In the genomic region with DNA sequence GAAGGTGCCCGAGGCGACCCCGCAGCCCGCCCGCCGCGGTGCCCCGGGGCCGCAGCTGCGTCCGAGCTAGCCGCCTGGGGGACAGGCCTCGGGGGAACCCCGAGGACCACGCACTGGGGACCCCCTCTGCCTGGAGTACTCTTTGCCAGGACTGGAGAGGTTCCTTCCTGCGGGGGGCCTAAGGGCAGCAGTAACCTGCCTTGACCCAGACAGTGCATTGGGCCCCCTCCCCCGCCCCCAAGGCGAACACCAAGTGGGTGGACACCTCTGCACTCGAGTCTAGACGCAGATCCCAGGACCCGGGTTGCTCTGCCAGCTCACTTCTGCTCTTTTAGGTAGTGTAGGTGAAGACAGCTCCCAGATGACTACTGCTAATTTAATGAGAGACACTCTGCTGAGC, we compare ENCODE assay signal across 9 mouse cellular contexts. TPM values are rescaled to one million over a fixed set of nuclear protein-coding genes. Genes with fewer than 3 reads are reported as not detected.
A peak's percentile ranks its signal among the peaks of the same experiment; 100 is the strongest.
DNase-seq lines count a peak whose midpoint lies in the region; ATAC-seq and TF ChIP-seq lines count a peak whose summit lies in the region.
"Had no signal": no experiment of that assay in that cellular context is flagged by ENCODE, and none has a peak within 500 bp of the region (broad histone marks: within the 10 kb centered on the region; RNA-seq: fewer than 3 reads in every experiment).

No protein-coding gene starts in this region.

- H3K27ac ChIP-seq in heart, postnatal 0 days (ENCODE audit: low read depth): no peak overlapping the region
- H3K27ac ChIP-seq in embryonic facial prominence, embryonic 12.5 days: no peak overlapping the region
- H3K27ac ChIP-seq in hindbrain, embryonic 16.5 days (ENCODE audit: low read depth, low read length): peak overlapping the region; percentile 74
- peak overlapping the region; percentile 65; the same call in 1 of the 2 replicates for H3K27ac ChIP-seq in midbrain, embryonic 15.5 days

- H3K27me3 ChIP-seq in heart, postnatal 0 days (ENCODE audit: control insufficient read depth, insufficient read depth, low read length): peaks cover 91% of the 10 kb centered on the region
- H3K27me3 ChIP-seq in embryonic facial prominence, embryonic 12.5 days: peaks cover 68% of the 10 kb centered on the region
- peaks cover 12% of the 10 kb centered on the region for H3K27me3 ChIP-seq in hindbrain, embryonic 16.5 days (replicated peaks; ENCODE audit: control insufficient read depth, insufficient read depth, low read length)
- H3K27me3 ChIP-seq in midbrain, embryonic 15.5 days (replicated peaks): peaks cover 64% of the 10 kb centered on the region

- WGBS in heart, postnatal 0 days: 2% methylated on average over 16 of the region's 21 CpGs
- WGBS in embryonic facial prominence, embryonic 12.5 days: 2% methylated on average over 21 of the region's 21 CpGs
- 7% methylated on average over 6 of the region's 21 CpGs for WGBS in hindbrain, embryonic 16.5 days
- WGBS in midbrain, embryonic 15.5 days: 1% methylated on average over 21 of the region's 21 CpGs

- no peak for DNase-seq in heart, postnatal 0 days (ENCODE audit: low spot score)
- no peak for DNase-seq in heart, adult 9 months (ENCODE audit: low spot score in 2 of 2)
- DNase-seq in cerebellum, adult 11-12 months: no peak
- no peak for DNase-seq in frontal cortex, postnatal 14 days (ENCODE audit: low spot score in 2 of 2)
- no peak for DNase-seq in left cerebral cortex, adult 18-20 months (ENCODE audit: low spot score in 2 of 2)

- H3K9me3 ChIP-seq in heart, postnatal 0 days (replicated peaks; ENCODE audit: control insufficient read depth, low read length): 0 out of 2 replicates have a peak, but pooled peaks cover 5% of the 10 kb centered on the region
- no peaks in the 10 kb centered on the region for H3K9me3 ChIP-seq in embryonic facial prominence, embryonic 12.5 days
- no peaks in the 10 kb centered on the region for H3K9me3 ChIP-seq in hindbrain, embryonic 16.5 days (ENCODE audit: control insufficient read depth, low read length)
- H3K9me3 ChIP-seq in midbrain, embryonic 15.5 days: no peaks in the 10 kb centered on the region

- H3K4me1 ChIP-seq in heart, postnatal 0 days (ENCODE audit: control insufficient read depth, insufficient read depth): peaks cover 7% of the 10 kb centered on the region; the same call in 1 of the 2 replicates
- peaks cover 30% of the 10 kb centered on the region for H3K4me1 ChIP-seq in embryonic facial prominence, embryonic 12.5 days
- peaks cover 16% of the 10 kb centered on the region for H3K4me1 ChIP-seq in hindbrain, embryonic 16.5 days (ENCODE audit: control insufficient read depth, insufficient read depth, low read depth, low read length)
- H3K4me1 ChIP-seq in midbrain, embryonic 15.5 days: peaks cover 45% of the 10 kb centered on the region

- H3K4me3 ChIP-seq in heart, postnatal 0 days (ENCODE audit: low read depth, low read length): peak overlapping the region; percentile 42
- H3K4me3 ChIP-seq in embryonic facial prominence, embryonic 12.5 days: peak overlapping the region; percentile 47
- peak overlapping the region; percentile 50 for H3K4me3 ChIP-seq in hindbrain, embryonic 16.5 days (ENCODE audit: low read length)
- H3K4me3 ChIP-seq in midbrain, embryonic 15.5 days: peak overlapping the region; percentile 43

- TF ChIP-seq CTCF in heart, postnatal 0 days (IDR thresholded peaks at IDR 0.05; ENCODE audit: low read depth): no peak

- H3K9ac ChIP-seq in heart, postnatal 0 days (replicated peaks; ENCODE audit: low read depth, low read length): no peak overlapping the region
- peak overlapping the region; percentile 57 for H3K9ac ChIP-seq in embryonic facial prominence, embryonic 12.5 days
- peak overlapping the region; percentile 61 for H3K9ac ChIP-seq in hindbrain, embryonic 16.5 days (ENCODE audit: low read depth, low read length)
- peak overlapping the region; percentile 37; the same call in 1 of the 2 replicates for H3K9ac ChIP-seq in midbrain, embryonic 15.5 days

- H3K36me3 ChIP-seq in heart, postnatal 0 days (replicated peaks; ENCODE audit: control insufficient read depth, insufficient read depth, low read length): no peaks in the 10 kb centered on the region
- no peaks in the 10 kb centered on the region for H3K36me3 ChIP-seq in embryonic facial prominence, embryonic 12.5 days
- no peaks in the 10 kb centered on the region for H3K36me3 ChIP-seq in hindbrain, embryonic 16.5 days (ENCODE audit: control insufficient read depth, insufficient read depth, low read length)
- no peaks in the 10 kb centered on the region for H3K36me3 ChIP-seq in midbrain, embryonic 15.5 days (replicated peaks)

- peak overlapping the region; percentile 67 for H3K4me2 ChIP-seq in heart, postnatal 0 days (ENCODE audit: low read depth, low read length)
- H3K4me2 ChIP-seq in embryonic facial prominence, embryonic 12.5 days (replicated peaks): peak overlapping the region; percentile 70
- H3K4me2 ChIP-seq in hindbrain, embryonic 16.5 days (ENCODE audit: low read length): peak overlapping the region; percentile 67
- H3K4me2 ChIP-seq in midbrain, embryonic 15.5 days: peak overlapping the region; percentile 77

- no peak for ATAC-seq in heart, postnatal 0 days (ENCODE audit: insufficient read depth, low read depth)
- 0 out of 2 replicates have a peak, but pooled peaks have one; percentile 11 for ATAC-seq in embryonic facial prominence, embryonic 12.5 days (ENCODE audit: insufficient number of reproducible peaks, insufficient read depth, low FRiP score, low TSS enrichment)
- no peak for ATAC-seq in hindbrain, embryonic 16.5 days
- ATAC-seq in midbrain, embryonic 15.5 days (replicated peaks): no peak; the same call in 1 of the 2 replicates

- TF ChIP-seq EP300 in heart, postnatal 0 days (IDR thresholded peaks at IDR 0.05; ENCODE audit: low read depth): no peak

RNA-seq across cellular contexts. Expression of a gene that starts 8.7 kb away (rescaled TPM):
- 3.7 and 8.2 TPM in 2 replicates for total RNA-seq in heart, postnatal 0 days (2014; rRNA removed; ENCODE audit: low replicate concordance)
- 0.97 and 1.1 TPM in 2 replicates for polyA plus RNA-seq in heart, postnatal 0 days (2015; fragmentation: Nextera tagmentation; extraction: Ambion mirVana)
- 15.5 and 21.1 TPM in 2 replicates for polyA plus RNA-seq in embryonic facial prominence, embryonic 12.5 days (2016; fragmentation: Nextera tagmentation; extraction: Ambion mirVana)
- polyA plus RNA-seq in hindbrain, embryonic 16.5 days (2015; fragmentation: Nextera tagmentation; extraction: Ambion mirVana): 10.3 and 10.7 TPM in 2 replicates
- polyA plus RNA-seq in midbrain, embryonic 15.5 days (2015; fragmentation: Nextera tagmentation; extraction: Ambion mirVana): 14.6 and 14.9 TPM in 2 replicates
- total RNA-seq in left cerebral cortex, adult 18-20 months (2021): under 1 TPM; 0.30 to 0.63 TPM
- polyA plus RNA-seq: liver, adult 2 months had no signal

Comparison
In these comparisons a context has a peak if more than half of its experiments do, and no peak if none do; other contexts are left out.
1. H3K27ac ChIP-seq: peak in hindbrain, embryonic 16.5 days (single experiment) and midbrain, embryonic 15.5 days (single experiment); none in heart, postnatal 0 days (single experiment) and embryonic facial prominence, embryonic 12.5 days (single experiment).
2. Peak in every context shown above with its lines, with median percentiles within 50 percentile points of each other: H3K4me2 ChIP-seq and H3K4me3 ChIP-seq.